Mouse (Mus musculus): ENCODE measurements at regions not wholly inside any gene's neighbourhood (a gene's known extent, or its start where the extent isn't known, plus 50 kb on each side); places are given as distances from the start of the nearest gene placed in this dataset.

- Histone ChIP-seq H3K9ac (ENCODE audit: insufficient read depth, low read depth) (no peak overlapping the region), H3K4me1 (ENCODE audit: control insufficient read depth in 1 of 2, insufficient read depth in 2 of 2) (no peaks in the 10 kb centered on the region), H3K36me3 (replicated peaks in 1 of 2; ENCODE audit: control insufficient read depth in 1 of 2, insufficient read depth in 1 of 2, low read length in 1 of 2) (no peaks in the 10 kb centered on the region), H3K9me3 (replicated peaks; ENCODE audit: low read length) (no peaks in the 10 kb centered on the region), H3K27me3 (replicated peaks) (no peaks in the 10 kb centered on the region), H3K27ac (ENCODE audit: insufficient read depth, low read depth) (no peak overlapping the region), H3K4me3 (replicated peaks in 1 of 3; ENCODE audit: low read depth in 2 of 3, low read length in 2 of 3, poor library complexity in 1 of 3) (no peak overlapping the region), H3K4me2 (ENCODE audit: insufficient read depth, low read depth, poor library complexity, severe bottlenecking) (no peak overlapping the region), H3K79me2 (replicated peaks; ENCODE audit: control insufficient read depth, extremely low read depth, insufficient read depth, poor library complexity, severe bottlenecking) (no peaks in the 10 kb centered on the region)
- DNase-seq (ENCODE audit: extremely low read depth): no peak
- dilution Hi-C loops (cut with MboI; ENCODE audit: extremely low pct_ligation_motif_present, extremely low pct_unique_long_range_greater_than_20kb, low sequenced_read_pairs) (no loop called here), in situ Hi-C loops (cut with MboI; ENCODE audit: low pct_ligation_motif_present, low pct_unique_long_range_greater_than_20kb, low sequenced_read_pairs) (no loop called here)
- TF ChIP-seq RAD21 (IDR thresholded peaks at IDR 0.05; ENCODE audit: low read depth, low read length): no peak
- TF ChIP-seq JUND (conservative IDR thresholded peaks at IDR 0.05; ENCODE audit: low read depth, low read length): no peak
- no peak for TF ChIP-seq ZMIZ1 (IDR thresholded peaks at IDR 0.05; ENCODE audit: low read depth, low read length)
- no peak for TF ChIP-seq MXI1 (IDR thresholded peaks at IDR 0.05; ENCODE audit: low read depth, low read length)
- no peak for TF ChIP-seq ZC3H11A (IDR thresholded peaks at IDR 0.05; ENCODE audit: low read depth, low read length)
- TF ChIP-seq ELF1 (IDR thresholded peaks at IDR 0.05; ENCODE audit: low read depth, low read length): no peak
Observed at GRCm38 (mm10) chr10:12035159-12035558, 692.0 kb downstream of the Epm2a start.

- in situ Hi-C loops (cut with MboI; ENCODE audit: low pct_ligation_motif_present, low pct_unique_long_range_greater_than_20kb, low sequenced_read_pairs): no loop called here
- Histone ChIP-seq H3K27ac (ENCODE audit: insufficient read depth, low read depth) (no peak overlapping the region), H3K9me3 (replicated peaks; ENCODE audit: low read length) (no peaks in the 10 kb centered on the region), H3K27me3 (replicated peaks) (no peaks in the 10 kb centered on the region), H3K79me2 (replicated peaks; ENCODE audit: control insufficient read depth, extremely low read depth, insufficient read depth, poor library complexity, severe bottlenecking) (no peaks in the 10 kb centered on the region), H3K36me3 (replicated peaks in 1 of 2; ENCODE audit: control insufficient read depth in 1 of 2, insufficient read depth in 1 of 2, low read length in 1 of 2) (no peaks in the 10 kb centered on the region), H3K9ac (ENCODE audit: insufficient read depth, low read depth) (no peak overlapping the region), H3K4me1 (ENCODE audit: control insufficient read depth in 1 of 2, insufficient read depth in 2 of 2) (no peaks in the 10 kb centered on the region), H3K4me3 (replicated peaks in 1 of 3; ENCODE audit: low read depth in 2 of 3, low read length in 2 of 3, poor library complexity in 1 of 3) (no peak overlapping the region), H3K4me2 (ENCODE audit: insufficient read depth, low read depth, poor library complexity, severe bottlenecking) (no peak overlapping the region)
- no peak for DNase-seq (ENCODE audit: extremely low read depth)
- dilution Hi-C loops (cut with MboI; ENCODE audit: extremely low pct_ligation_motif_present, extremely low pct_unique_long_range_greater_than_20kb, low sequenced_read_pairs): no loop called here
- TF ChIP-seq HCFC1 (IDR thresholded peaks at IDR 0.05; ENCODE audit: low read depth, low read length) (no peak), TCF12 (IDR thresholded peaks at IDR 0.05; ENCODE audit: low read depth, low read length) (no peak), IRF4 (IDR thresholded peaks at IDR 0.05; ENCODE audit: low read depth, low read length) (no peak), SMC3 (IDR thresholded peaks at IDR 0.05; ENCODE audit: low read depth, low read length) (no peak), BHLHE40 (IDR thresholded peaks at IDR 0.05; ENCODE audit: low read depth, low read length) (no peak), CHD2 (IDR thresholded peaks at IDR 0.05; ENCODE audit: low read length) (no peak), ZC3H11A (IDR thresholded peaks at IDR 0.05; ENCODE audit: low read depth, low read length) (no peak), MAX (IDR thresholded peaks at IDR 0.05; ENCODE audit: low read length) (no peak), UBTF (IDR thresholded peaks at IDR 0.05; ENCODE audit: low read depth, low read length) (no peak), CHD1 (IDR thresholded peaks at IDR 0.05; ENCODE audit: low read depth, low read length) (no peak), KAT2A (IDR thresholded peaks at IDR 0.05; ENCODE audit: insufficient replicate concordance, low read length) (no peak), POLR2A (IDR thresholded peaks at IDR 0.05; ENCODE audit: low read depth, low read length) (no peak), NELFE (IDR thresholded peaks at IDR 0.05; ENCODE audit: low read depth, low read length) (no peak), PAX5 (IDR thresholded peaks at IDR 0.05; ENCODE audit: low read length) (no peak), JUN (IDR thresholded peaks at IDR 0.05; ENCODE audit: insufficient read depth, low read depth, low read length) (no peak), MYC (IDR thresholded peaks at IDR 0.05; ENCODE audit: low read depth, low read length) (no peak), USF2 (conservative IDR thresholded peaks at IDR 0.05; ENCODE audit: low read depth, low read length) (no peak), MAZ (IDR thresholded peaks at IDR 0.05; ENCODE audit: low read depth, low read length) (no peak)
Observed at GRCm38 (mm10) chr10:12045937-12046336, 702.7 kb downstream of the Epm2a start.

All from CH12.LX (cell line).